Mouse (Mus musculus) liver, postnatal 0 days (tissue): Measurements from ENCODE around the gene Map10. TPM values are rescaled to one million over a fixed set of nuclear protein-coding genes. Genes with fewer than 3 reads are reported as not detected.
A peak's percentile ranks its signal among the peaks of the same experiment; 100 is the strongest.

ENCODE experiments used
- ATAC-seq: fragments of 200-750 bp; cut with Nextera tagmentation; 2 replicates; pipeline ENCODE4 v1.8.0; 2017; ENCODE audit warnings: mild to moderate bottlenecking, moderate library complexity
- DNase-seq: peaks from one replicate; pipeline ENCODE4 v3.0.0-alpha.2; 2016
- H3K27ac ChIP-seq: fragments of 300-500 bp; sonication (generic); 2 replicates; pipeline ENCODE4 v1.5.1; 2014; ENCODE audit warnings: antibody characterized with exemption, moderate library complexity, mild to moderate bottlenecking, low read depth
- H3K27me3 ChIP-seq: fragments of 300-500 bp; sonication (generic); 2 replicates; pipeline ENCODE4 v1.6.1; 2014; ENCODE audit warnings: low read length, control low read depth, mixed read lengths; ENCODE audit not compliant: insufficient read depth
- H3K36me3 ChIP-seq: fragments of 300-500 bp; sonication (generic); replicated peaks from 2 replicates; pipeline ENCODE4 v1.6.1; 2014; ENCODE audit warnings: mild to moderate bottlenecking, control low read depth, low read length, moderate library complexity, mixed read lengths; ENCODE audit not compliant: insufficient read depth
- H3K4me1 ChIP-seq: fragments of 300-500 bp; sonication (generic); 2 replicates; pipeline ENCODE4 v1.6.1; 2014; ENCODE audit warnings: antibody characterized with exemption, mild to moderate bottlenecking, control low read depth; ENCODE audit not compliant: insufficient read depth
- H3K4me2 ChIP-seq: fragments of 300-500 bp; sonication (generic); 2 replicates; pipeline ENCODE4 v1.6.1; 2014; ENCODE audit warnings: low read depth, mild to moderate bottlenecking, low read length, moderate library complexity, mixed read lengths
- H3K4me3 ChIP-seq: fragments of 300-500 bp; sonication (generic); 2 replicates; pipeline ENCODE4 v1.5.1; 2014; ENCODE audit warnings: low read depth, low read length
- H3K9ac ChIP-seq: fragments of 300-500 bp; sonication (generic); replicated peaks from 2 replicates; pipeline ENCODE4 v1.6.1; 2014; ENCODE audit warnings: mild to moderate bottlenecking, moderate library complexity
- H3K9me3 ChIP-seq: fragments of 300-500 bp; sonication (generic); 2 replicates; pipeline ENCODE4 v1.6.1; 2016; ENCODE audit warnings: mild to moderate bottlenecking, control low read depth, low read length, mixed read lengths
- CTCF ChIP-seq: sonication (generic); IDR thresholded peaks from 2 replicates; pipeline ENCODE4 v1.5.1; 2016; ENCODE audit warnings: antibody characterized with exemption, low read depth
- EP300 ChIP-seq: IDR thresholded peaks from 2 replicates; pipeline ENCODE4 v1.6.1; 2016; ENCODE audit warnings: antibody characterized with exemption, low read depth, mild to moderate bottlenecking
- WGBS: fragments of 180-500 bp; shearing (Covaris S2); extraction: QIAGEN DNeasy Blood & Tissue Kit; methylation state at CpG from one replicate; pipeline ENCODE4 v1.1.7; 2014; ENCODE audit not compliant: insufficient replicate concordance; 5-methylcytosine and 5-hydroxymethylcytosine counted together
- polyA plus RNA-seq: library from polyadenylated mRNA; unstranded; fragments of >200 nt; fragmentation: Nextera tagmentation; extraction: Ambion mirVana; gene quantifications from 2 replicates; pipeline ENCODE4 v1.2.1, GENCODE M21; 2015

Map10 gene
- polyA plus RNA-seq, 1 experiment from 2014 or later = 0.67 TPM

- Histone ChIP-seq H3K27me3 (no peaks in the 10 kb centered on the region), H3K9ac (no peak overlapping the region), H3K4me2 (no peak overlapping the region), H3K9me3 (no peaks in the 10 kb centered on the region), H3K36me3 (no peaks in the 10 kb centered on the region), H3K4me1 (no peaks in the 10 kb centered on the region), H3K27ac (no peak overlapping the region), H3K4me3 (no peak overlapping the region)
- WGBS = 49% methylated on average over 7 of the region's 7 CpGs
- TF ChIP-seq EP300 (no peak), CTCF (no peak)
- DNase-seq (no peak), ATAC-seq (no peak)
Observed at GRCm38 (mm10) chr8:125716613-125717012, 47.0 kb downstream of the Map10 start.

DNA sequence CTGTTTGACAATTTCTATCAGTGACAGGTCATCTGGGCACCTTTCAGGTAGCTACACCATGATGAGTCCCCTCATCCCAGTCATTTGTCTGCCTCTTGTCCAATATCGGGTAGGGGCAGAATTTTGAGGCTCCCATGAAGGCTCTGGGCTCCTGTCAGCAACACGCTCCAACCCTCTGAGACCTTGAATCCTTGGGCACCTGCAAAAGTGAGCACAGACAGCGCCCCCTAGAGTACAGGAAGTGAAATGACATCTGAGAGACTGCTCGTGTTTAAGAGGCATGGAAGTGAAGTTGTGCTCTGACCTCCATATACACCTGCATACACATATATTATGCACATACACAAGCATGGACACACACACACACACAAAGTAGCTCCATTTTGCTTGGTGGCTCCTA, 49.3 kb downstream of the Map10 start:
- Histone ChIP-seq H3K4me2 (no peak overlapping the region), H3K27ac (no peak overlapping the region), H3K36me3 (no peaks in the 10 kb centered on the region), H3K9me3 (no peaks in the 10 kb centered on the region), H3K4me3 (no peak overlapping the region), H3K9ac (no peak overlapping the region), H3K4me1 (no peaks in the 10 kb centered on the region), H3K27me3 (no peaks in the 10 kb centered on the region)
- 56% methylated on average over 4 of the region's 4 CpGs for WGBS
- no peak for DNase-seq
- ATAC-seq = no peak
- TF ChIP-seq EP300 = no peak
- TF ChIP-seq CTCF = peak; percentile 71

GRCm38 (mm10) chr8:125722675-125723074, 53.1 kb downstream of the Map10 start:
- DNase-seq (no peak), ATAC-seq (no peak)
- H3K9ac ChIP-seq = no peak overlapping the region
- H3K9me3 ChIP-seq = no peaks in the 10 kb centered on the region
- no peak overlapping the region for H3K4me2 ChIP-seq
- no peak overlapping the region for H3K4me3 ChIP-seq
- H3K27ac ChIP-seq = no peak overlapping the region
- no peak for TF ChIP-seq CTCF
- no peak for TF ChIP-seq EP300
- no peaks in the 10 kb centered on the region for H3K36me3 ChIP-seq
- WGBS = 94% methylated on average over 7 of the region's 7 CpGs
- no peaks in the 10 kb centered on the region for H3K27me3 ChIP-seq
- H3K4me1 ChIP-seq = no peaks in the 10 kb centered on the region; the same call in 1 of the 2 replicates

Other genes starting within 250 kb of the Map10 start
- gene Sipa1l2, start 100.0 kb upstream of the Map10 start, polyA plus RNA-seq = 0.44 and 0.47 TPM in 2 replicates
- gene Ntpcr, start 60.1 kb downstream of the Map10 start, polyA plus RNA-seq = 15.7 and 17.6 TPM in 2 replicates
- gene Pcnx2, start 228.5 kb downstream of the Map10 start, polyA plus RNA-seq = 0.04 and 0.05 TPM in 2 replicates
- 0.39 and 0.56 TPM in 2 replicates for gene Map3k21, start 240.6 kb downstream of the Map10 start, polyA plus RNA-seq